Mouse (Mus musculus) MEL (cell line): ENCODE results near the gene Dazl. TPM values are rescaled to one million over a fixed set of nuclear protein-coding genes. Genes with fewer than 3 reads are reported as not detected.

Experiments
- DNase-seq: peaks from one replicate; pipeline ENCODE4 v3.0.0; 2011; ENCODE audit warnings: low read depth, low spot score
- H3K27ac ChIP-seq: 2 replicates; pipeline ENCODE4 v1.5.1; 2012; ENCODE audit warnings: low read depth, mild to moderate bottlenecking, control low read depth, low read length, moderate library complexity; ENCODE audit not compliant: control insufficient read depth
- H3K27me3 ChIP-seq, 2 experiments: fragments of 150-350 bp in 1 of 2; sonication (generic) in 1 of 2; 2 replicates each; pipeline ENCODE4 v1.6.1; 2012; ENCODE audit warnings: low read length in 2 of 2, mild to moderate bottlenecking in 2 of 2, improper control_type of control experiment in 1 of 2, moderate library complexity in 1 of 2; ENCODE audit not compliant: insufficient read depth in 2 of 2, control insufficient read depth in 1 of 2
- H3K36me3 ChIP-seq, 2 experiments: 2 replicates each; pipeline ENCODE4 v1.6.1; 2012 to 2014; ENCODE audit warnings: low read length in 2 of 2, improper control_type of control experiment in 1 of 2, inconsistent platforms in 1 of 2, mild to moderate bottlenecking in 1 of 2; ENCODE audit not compliant: insufficient read depth in 2 of 2, control insufficient read depth in 1 of 2
- H3K4me1 ChIP-seq, 2 experiments: fragments of 150-350 bp in 1 of 2; sonication (generic) in 1 of 2; 2 replicates each; pipeline ENCODE4 v1.6.1; 2012; ENCODE audit warnings: low read length in 2 of 2, improper control_type of control experiment in 1 of 2, mild to moderate bottlenecking in 1 of 2; ENCODE audit not compliant: insufficient read depth in 2 of 2, control insufficient read depth in 1 of 2
- H3K4me3 ChIP-seq, 2 experiments: fragments of 150-350 bp in 1 of 2; sonication (generic) in 1 of 2; 2 replicates each; pipeline ENCODE4 v1.5.1; 2012; ENCODE audit warnings: low read depth in 2 of 2, low read length in 2 of 2, mild to moderate bottlenecking in 2 of 2, moderate library complexity in 2 of 2, control low read depth in 1 of 2, improper control_type of control experiment in 1 of 2; ENCODE audit not compliant: control insufficient read depth in 1 of 2, insufficient read depth in 1 of 2
- H3K79me2 ChIP-seq: 2 replicates; pipeline ENCODE4 v1.6.1; 2012; ENCODE audit warnings: mild to moderate bottlenecking, low read length, moderate library complexity; ENCODE audit not compliant: control insufficient read depth, poor library complexity, insufficient read depth
- H3K9ac ChIP-seq: 2 replicates; pipeline ENCODE4 v1.6.1; 2012; ENCODE audit warnings: low read depth, mild to moderate bottlenecking, control low read depth, low read length, moderate library complexity; ENCODE audit not compliant: control insufficient read depth, poor library complexity, severe bottlenecking
- H3K9me3 ChIP-seq: fragments of 150-350 bp; sonication (generic); replicated peaks from 2 replicates; pipeline ENCODE4 v1.6.1; 2012; ENCODE audit warnings: mild to moderate bottlenecking, low read length, improper control_type of control experiment, moderate library complexity; ENCODE audit not compliant: insufficient read depth
- CHD1 ChIP-seq: IDR thresholded peaks from 2 replicates; pipeline ENCODE4 v1.6.1; 2012; ENCODE audit warnings: low read depth, mild to moderate bottlenecking, inconsistent platforms, low read length, improper control_type of control experiment
- E2F4 ChIP-seq: IDR thresholded peaks from 2 replicates; pipeline ENCODE4 v1.6.1; 2011; ENCODE audit warnings: low read depth, low read length, improper control_type of control experiment, borderline replicate concordance
- ELF1 ChIP-seq: IDR thresholded peaks from 2 replicates; pipeline ENCODE4 v1.6.1; 2014; ENCODE audit warnings: low read depth, mild to moderate bottlenecking, inconsistent platforms, low read length, improper control_type of control experiment, moderate library complexity
- EP300 ChIP-seq, 2 experiments: IDR thresholded peaks; 2 replicates each; pipeline ENCODE4 v1.6.1; 2011; ENCODE audit warnings: improper control_type of control experiment in 2 of 2, low read length in 2 of 2, low read depth in 1 of 2, mild to moderate bottlenecking in 1 of 2
- ETS1 ChIP-seq: IDR thresholded peaks from 2 replicates; pipeline ENCODE4 v1.6.1; 2012; ENCODE audit warnings: low read depth, mild to moderate bottlenecking, inconsistent platforms, low read length, improper control_type of control experiment, moderate library complexity
- GABPA ChIP-seq: IDR thresholded peaks from 2 replicates; pipeline ENCODE4 v1.6.1; 2012; ENCODE audit warnings: low read depth, mild to moderate bottlenecking, inconsistent platforms, low read length, improper control_type of control experiment, moderate library complexity
- HCFC1 ChIP-seq: IDR thresholded peaks from 2 replicates; pipeline ENCODE4 v1.6.1; 2012; ENCODE audit warnings: low read depth, mild to moderate bottlenecking, inconsistent platforms, low read length, improper control_type of control experiment, moderate library complexity
- KAT2A ChIP-seq: conservative IDR thresholded peaks from 2 replicates; pipeline ENCODE4 v1.6.1; 2012; ENCODE audit warnings: low read depth, low read length, improper control_type of control experiment, inconsistent platforms
- MAFK ChIP-seq: IDR thresholded peaks from 2 replicates; pipeline ENCODE4 v1.6.1; 2011; ENCODE audit warnings: low read depth, mild to moderate bottlenecking, low read length, improper control_type of control experiment, borderline replicate concordance
- MEF2A ChIP-seq: IDR thresholded peaks from 2 replicates; pipeline ENCODE4 v1.6.1; 2014; ENCODE audit warnings: low read depth, mild to moderate bottlenecking, inconsistent platforms, low read length, improper control_type of control experiment; ENCODE audit not compliant: poor library complexity, insufficient replicate concordance, severe bottlenecking; ENCODE audit errors: extremely low read depth
- MXI1 ChIP-seq: IDR thresholded peaks from 2 replicates; pipeline ENCODE4 v1.6.1; 2011; ENCODE audit warnings: mild to moderate bottlenecking, low read depth, low read length, improper control_type of control experiment
- MYC ChIP-seq: IDR thresholded peaks from 2 replicates; pipeline ENCODE4 v1.6.1; 2011; ENCODE audit warnings: low read depth, mild to moderate bottlenecking, low read length, improper control_type of control experiment, moderate library complexity
- POLR2A ChIP-seq, 2 experiments: IDR thresholded peaks; 2 replicates each; pipeline ENCODE4 v1.6.1; 2011 to 2012; ENCODE audit warnings: low read length in 2 of 2, mild to moderate bottlenecking in 2 of 2, control low read depth in 1 of 2, improper control_type of control experiment in 1 of 2, low read depth in 1 of 2, moderate library complexity in 1 of 2; ENCODE audit not compliant: control insufficient read depth in 1 of 2, insufficient read depth in 1 of 2, poor library complexity in 1 of 2
- RCOR1 ChIP-seq: IDR thresholded peaks from 2 replicates; pipeline ENCODE4 v1.6.1; 2012; ENCODE audit warnings: low read depth, mild to moderate bottlenecking, inconsistent platforms, low read length, improper control_type of control experiment
- SIN3A ChIP-seq: IDR thresholded peaks from 2 replicates; pipeline ENCODE4 v1.6.1; 2012; ENCODE audit warnings: low read length, improper control_type of control experiment, inconsistent platforms
- TCF12 ChIP-seq: IDR thresholded peaks from 2 replicates; pipeline ENCODE4 v1.6.1; 2014; ENCODE audit warnings: low read depth, mild to moderate bottlenecking, inconsistent platforms, low read length, improper control_type of control experiment, moderate library complexity
- USF1 ChIP-seq: IDR thresholded peaks from 2 replicates; pipeline ENCODE4 v1.6.1; 2014; ENCODE audit warnings: low read depth, mild to moderate bottlenecking, inconsistent platforms, low read length, improper control_type of control experiment, moderate library complexity
- ZC3H11A ChIP-seq: IDR thresholded peaks from 2 replicates; pipeline ENCODE4 v1.6.1; 2012; ENCODE audit warnings: low read depth, mild to moderate bottlenecking, inconsistent platforms, low read length, improper control_type of control experiment
- ZKSCAN1 ChIP-seq: IDR thresholded peaks from 2 replicates; pipeline ENCODE4 v1.6.1; 2012; ENCODE audit warnings: low read depth, mild to moderate bottlenecking, inconsistent platforms, low read length, improper control_type of control experiment, moderate library complexity
- ZNF384 ChIP-seq: IDR thresholded peaks from 2 replicates; pipeline ENCODE4 v1.6.1; 2012; ENCODE audit warnings: low read depth, mild to moderate bottlenecking, inconsistent platforms, low read length, improper control_type of control experiment
- polyA plus RNA-seq, 2 experiments: library from polyadenylated mRNA; stranded (reverse) in 1 of 2; unstranded in 1 of 2; fragments of >175 nt in 1 of 2; fragments of >200 nt in 1 of 2; gene quantifications; 2 replicates each; pipeline versions ENCODE4 v1.2.1 to v1.2.4; 2012; ENCODE audit warnings: low replicate concordance in 2 of 2, low read depth in 1 of 2; ENCODE audit not compliant: insufficient read length in 2 of 2, insufficient read depth in 1 of 2, missing spikeins in 1 of 2
- total RNA-seq: library from RNA; depleted of rRNA; stranded (reverse); fragments of 300-350 nt; gene quantifications from 2 replicates; pipeline ENCODE4 v1.2.3, GENCODE M21; 2012

Dazl gene
- total and polyA plus RNA-seq, 3 experiments, result 0.10 to 1.4 TPM; not detected in 1

DNA sequence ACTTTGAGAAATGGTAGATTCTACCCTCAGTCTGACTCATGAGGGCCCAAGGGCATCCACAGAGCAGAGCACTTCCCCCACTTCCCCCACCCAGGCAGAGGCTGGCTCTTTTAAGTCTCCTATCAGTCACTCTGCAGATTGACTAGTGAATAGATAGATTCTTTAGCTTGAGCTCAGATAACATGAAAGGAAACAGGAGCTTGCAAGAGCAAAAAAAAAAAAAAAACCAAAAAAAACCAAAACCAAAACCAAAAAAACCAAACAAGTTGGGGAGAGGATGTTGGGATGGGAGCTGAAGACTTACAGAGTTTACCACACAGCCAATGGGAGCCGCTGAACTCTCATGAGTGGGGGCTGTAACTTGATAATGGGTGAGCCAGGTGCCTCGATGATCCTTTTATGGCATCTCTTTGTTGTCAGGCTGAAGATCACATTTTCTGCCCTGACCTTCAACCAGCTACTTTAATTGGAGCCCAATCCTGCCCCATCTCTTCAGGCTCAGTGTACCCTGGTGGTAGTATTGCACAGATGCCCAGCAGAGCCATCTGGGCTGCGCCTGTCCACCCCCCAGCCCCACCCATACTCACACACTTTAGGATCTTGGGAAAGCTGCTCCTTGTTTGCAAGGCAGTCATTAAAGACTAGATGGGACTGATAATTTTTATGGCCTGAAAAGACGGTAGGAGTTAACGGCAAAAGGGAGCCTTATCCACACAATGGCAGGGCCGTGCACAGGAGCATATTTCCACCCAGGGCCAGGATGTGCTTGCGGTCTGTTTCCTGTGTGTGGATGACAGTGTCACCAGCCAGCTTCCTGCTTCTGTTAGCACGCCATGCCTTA lies 38.0 kb upstream of the Dazl start (continued):
- TF ChIP-seq E2F4 (no peak), MAFK (no peak), USF1 (no peak), GABPA (no peak)
- TF ChIP-seq, all 39 proteins: peak for 25

DNA sequence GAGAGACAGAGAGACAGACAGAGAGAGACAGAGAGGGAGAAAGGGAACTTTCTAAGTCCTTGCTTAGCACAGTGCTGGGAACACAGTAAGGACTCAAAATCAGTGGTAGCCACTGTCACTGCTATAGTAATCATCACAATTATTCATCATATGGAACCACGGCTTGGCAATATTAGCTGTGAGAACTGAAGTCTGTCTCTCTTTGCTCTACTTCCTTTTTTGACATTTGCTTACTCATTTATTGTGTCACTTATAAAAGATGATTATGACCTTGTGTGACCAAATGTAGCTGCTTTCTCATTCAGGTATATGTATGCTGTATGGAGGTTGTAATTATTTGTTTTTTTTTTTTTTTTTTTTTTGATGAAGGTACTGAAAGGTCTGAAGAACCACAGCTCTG lies 36.8 kb upstream of the Dazl start:
- TF ChIP-seq HCFC1 (0 out of 2 replicates have a peak, but pooled peaks have one; percentile 26), MEF2A (no peak), MAFK (0 out of 2 replicates have a peak, but pooled peaks have one; percentile 15), ZNF384 (no peak; the same call in 1 of the 2 replicates), POLR2A (IDR thresholded peaks at IDR 0.05; ENCODE audit: control insufficient read depth in 1 of 2, insufficient read depth in 1 of 2, low read depth in 1 of 2, low read length in 2 of 2, poor library complexity in 1 of 2) (no peak), SIN3A (no peak; the same call in 1 of the 2 replicates), ZKSCAN1 (no peak), MXI1 (peak; percentile 37; the same call in 1 of the 2 replicates), KAT2A (no peak), RCOR1 (peak; percentile 65), ZC3H11A (0 out of 2 replicates have a peak, but pooled peaks have one; percentile 9), CHD1 (no peak), EP300 (IDR thresholded peaks at IDR 0.05; ENCODE audit: low read depth in 1 of 2, low read length in 2 of 2) (peak; percentile 66 to 68; a peak in 3 of 4 replicates), MYC (0 out of 2 replicates have a peak, but pooled peaks have one; percentile 23), ETS1 (peak; percentile 90), GABPA (0 out of 2 replicates have a peak, but pooled peaks have one; percentile 34), TCF12 (0 out of 2 replicates have a peak, but pooled peaks have one; percentile 26), ELF1 (no peak)
- Histone ChIP-seq H3K36me3 (peaks cover 0 to 48% of the 10 kb centered on the region in 2 experiments; a peak in 2 of 4 replicates), H3K27me3 (no peaks in the 10 kb centered on the region), H3K4me1 (peaks cover 33 to 51% of the 10 kb centered on the region in 2 experiments), H3K4me3 (0 out of 4 replicates have a peak overlapping the region, but pooled peaks of 1 of the 2 experiments have one; percentile 6), H3K79me2 (no peaks in the 10 kb centered on the region), H3K9ac (peak overlapping the region; percentile 44), H3K27ac (peak overlapping the region; percentile 93), H3K9me3 (no peaks in the 10 kb centered on the region)
- peak; percentile 77 for DNase-seq
